Mouse (Mus musculus): ENCODE measurements around the gene Mnat1. TPM values are rescaled to one million over a fixed set of nuclear protein-coding genes. Genes with fewer than 3 reads are reported as not detected.
"Not testable (repeated sequence)": the region's sequence is repeated elsewhere in the genome, so short reads cannot be mapped to it uniquely, and the experiment has no call there.

The Mnat1 gene
- 10 to 100 TPM; 22.6 to 22.9 TPM for total RNA-seq (2021)
- long read RNA-seq, experiment 1, transcript Mnat1-201 (8 exons, 2,505 nt) = major isoform, 7 of 9 reads
- long read RNA-seq, experiment 1, partial matches to known transcripts = 0 of 9 reads
- long read RNA-seq, experiment 1, other reads (novel, unspliced or antisense) = 2 of 9 reads
- long read RNA-seq, experiment 2, partial matches to known transcripts = 3 of 6 reads
- long read RNA-seq, experiment 2, other reads (novel, unspliced or antisense) = 0 of 6 reads

- DNase-seq (ENCODE audit: low spot score in 2 of 2) = peak; percentile 86 to 90
Observed at GRCm38 (mm10) chr12:73123093-73124041, at the start of gene Mnat1. Gene Mnat1 (plus strand): TSS chr12:73123717.

- DNase-seq (ENCODE audit: low spot score in 2 of 2) = not testable (repeated sequence)
Observed at GRCm38 (mm10) chr12:73081828-73082227, 41.7 kb upstream of the Mnat1 start.

GRCm38 (mm10) chr12:73083773-73084172 lies 39.7 kb upstream of the Mnat1 start:
- no peak for DNase-seq (ENCODE audit: low spot score in 2 of 2)

GRCm38 (mm10) chr12:73085739-73086630 lies 37.5 kb upstream of the Mnat1 start:
- DNase-seq (ENCODE audit: low spot score in 2 of 2) = no peak

GRCm38 (mm10) chr12:73087086-73087485 lies 36.4 kb upstream of the Mnat1 start:
- DNase-seq (ENCODE audit: low spot score in 2 of 2) = no peak

GRCm38 (mm10) chr12:73088500-73088899 lies 35.0 kb upstream of the Mnat1 start:
- no peak for DNase-seq (ENCODE audit: low spot score in 2 of 2)

GRCm38 (mm10) chr12:73088911-73089310 lies 34.6 kb upstream of the Mnat1 start:
- DNase-seq (ENCODE audit: low spot score in 2 of 2) = no peak

GRCm38 (mm10) chr12:73090672-73091335 lies 32.7 kb upstream of the Mnat1 start:
- no peak for DNase-seq (ENCODE audit: low spot score in 2 of 2)

GRCm38 (mm10) chr12:73094189-73094588 lies 29.3 kb upstream of the Mnat1 start:
- no peak for DNase-seq (ENCODE audit: low spot score in 2 of 2)

- DNase-seq (ENCODE audit: low spot score in 2 of 2) = no peak
Observed at GRCm38 (mm10) chr12:73094605-73095004, 28.9 kb upstream of the Mnat1 start.

- DNase-seq (ENCODE audit: low spot score in 2 of 2) = not testable (repeated sequence)
Observed at GRCm38 (mm10) chr12:73096177-73096576, 27.3 kb upstream of the Mnat1 start.

GRCm38 (mm10) chr12:73098593-73098992 lies 24.9 kb upstream of the Mnat1 start:
- no peak for DNase-seq (ENCODE audit: low spot score in 2 of 2)

- no peak for DNase-seq (ENCODE audit: low spot score in 2 of 2)
Observed at GRCm38 (mm10) chr12:73103713-73104112, 19.8 kb upstream of the Mnat1 start.

- DNase-seq (ENCODE audit: low spot score in 2 of 2) = no peak
Observed at GRCm38 (mm10) chr12:73107821-73108220, 15.7 kb upstream of the Mnat1 start.

- DNase-seq (ENCODE audit: low spot score in 2 of 2) = peak; percentile 12 to 36
Observed at GRCm38 (mm10) chr12:73110431-73111111, 12.9 kb upstream of the Mnat1 start.

GRCm38 (mm10) chr12:73111561-73112325 lies 11.8 kb upstream of the Mnat1 start:
- peak; percentile 5 to 18 for DNase-seq (ENCODE audit: low spot score in 2 of 2)

- DNase-seq (ENCODE audit: low spot score in 2 of 2) = peak; percentile 31 to 42
Observed at GRCm38 (mm10) chr12:73112326-73113087, 11.0 kb upstream of the Mnat1 start.

GRCm38 (mm10) chr12:73113196-73113595 lies 10.3 kb upstream of the Mnat1 start, which contains the start of gene Six4:
Gene Six4 (minus strand): TSS chr12:73113456.
- peak; percentile 59 to 66 for DNase-seq (ENCODE audit: low spot score in 2 of 2)
